Mouse (Mus musculus) urinary bladder, postnatal 10 days (tissue): ENCODE results near the gene Prkar1b.
A peak's percentile ranks its signal among the peaks of the same experiment; 100 is the strongest.

Source experiments
- DNase-seq: peaks from one replicate; pipeline ENCODE4 v3.0.0; 2022; ENCODE audit warnings: low spot score

Prkar1b gene

GRCm38 (mm10) chr5:139149681-139150602, at the start of gene Prkar1b, which contains the start of gene Dnaaf5:
Gene Prkar1b (minus strand): TSS chr5:139150001.
Gene Dnaaf5 (plus strand): TSS chr5:139150223.
- DNase-seq, result peak; percentile 89

- no peak for DNase-seq
Measured at GRCm38 (mm10) chr5:139199636-139199994, 49.8 kb upstream of the Prkar1b start.

GRCm38 (mm10) chr5:139198779-139199178, 49.0 kb upstream of the Prkar1b start:
- DNase-seq, result no peak

DNA sequence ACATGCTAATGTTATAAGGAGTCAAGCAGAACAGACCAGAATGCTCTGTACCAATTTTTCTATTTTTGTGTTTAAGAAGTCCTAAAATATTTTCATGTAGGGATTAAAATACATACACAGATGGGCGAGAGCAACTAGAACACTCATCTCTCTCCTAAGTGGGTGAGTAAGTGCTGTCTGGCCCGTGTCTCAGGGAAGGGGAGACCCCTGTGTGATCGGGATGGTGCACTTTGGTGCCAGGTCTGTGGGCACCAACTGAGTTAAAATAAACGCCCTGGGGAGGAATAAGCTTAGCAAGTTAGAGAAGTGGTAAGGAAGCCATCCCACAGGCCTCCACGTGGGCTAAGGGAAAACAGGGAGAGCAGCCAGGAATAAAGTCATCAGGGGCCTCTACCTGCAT, 41.2 kb upstream of the Prkar1b start:
- DNase-seq, result no peak

- no peak for DNase-seq
Measured at GRCm38 (mm10) chr5:139189726-139190125, 39.9 kb upstream of the Prkar1b start.

DNA sequence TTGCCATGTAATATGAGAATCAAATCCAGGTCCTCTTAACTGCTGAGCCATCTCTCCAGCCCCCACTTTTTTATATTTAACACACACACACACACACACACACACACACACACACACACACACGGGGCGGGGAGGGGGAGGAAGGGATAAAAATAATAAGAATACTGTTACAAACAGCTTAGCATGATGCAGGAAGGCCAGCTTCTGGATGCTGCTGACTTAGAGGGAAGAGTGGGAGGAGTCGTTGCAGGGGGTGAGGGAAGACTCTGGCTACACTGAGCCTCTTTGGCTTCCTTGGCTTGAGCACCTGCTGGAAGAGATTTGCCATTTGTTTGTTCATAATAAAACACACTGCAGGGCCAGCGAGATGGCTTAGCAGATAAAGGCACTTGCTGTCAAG, 35.1 kb upstream of the Prkar1b start:
- DNase-seq, result no peak

GRCm38 (mm10) chr5:139183601-139184000, 33.8 kb upstream of the Prkar1b start:
- DNase-seq, result no peak

GRCm38 (mm10) chr5:139183131-139183530, 33.3 kb upstream of the Prkar1b start:
- DNase-seq, result no peak

GRCm38 (mm10) chr5:139178895-139179631, 29.3 kb upstream of the Prkar1b start:
- DNase-seq, result peak; percentile 38

GRCm38 (mm10) chr5:139174556-139175547, 25.1 kb upstream of the Prkar1b start:
- no peak for DNase-seq

DNA sequence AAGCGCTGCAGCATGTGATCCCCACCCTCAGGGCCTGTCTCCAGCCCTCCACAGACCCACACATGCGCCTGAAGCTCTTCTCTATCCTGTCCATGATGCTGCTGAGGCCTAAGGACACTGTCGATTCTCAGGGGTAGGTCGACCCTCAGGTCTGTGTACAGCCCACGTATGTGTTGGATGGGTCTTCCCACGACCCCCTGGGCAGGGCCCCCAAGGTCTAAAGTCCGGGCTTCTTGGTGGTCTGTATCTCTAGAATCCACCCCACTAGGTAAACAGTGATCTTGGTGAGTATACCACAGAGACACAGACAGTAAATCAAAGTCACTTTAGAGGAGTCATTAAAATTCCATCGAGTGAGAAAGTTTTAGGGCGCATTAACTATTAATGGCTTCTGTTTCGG, 24.3 kb upstream of the Prkar1b start:
- DNase-seq, result no peak

GRCm38 (mm10) chr5:139171929-139172328, 22.1 kb upstream of the Prkar1b start:
- no peak for DNase-seq

DNA sequence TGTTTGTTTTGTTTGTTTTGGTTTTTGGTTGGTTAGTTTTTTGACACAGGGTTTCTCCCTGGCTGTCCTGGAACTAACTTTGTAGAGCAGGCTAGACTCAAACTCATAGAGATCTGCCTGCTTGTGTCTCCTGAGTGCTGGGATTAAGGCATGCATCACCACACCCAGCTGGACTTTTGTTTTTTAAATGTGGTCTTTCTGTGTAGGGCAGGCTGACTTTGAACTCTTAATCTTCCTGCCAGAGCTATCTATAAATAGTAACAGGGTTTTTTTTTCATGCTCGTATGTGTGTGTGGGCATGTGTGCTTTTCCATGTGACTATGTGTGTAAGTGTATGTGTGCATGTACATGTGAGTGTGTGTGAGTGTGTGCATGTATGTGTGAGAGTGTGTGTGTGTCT, 17.7 kb upstream of the Prkar1b start:
- no peak for DNase-seq

DNA sequence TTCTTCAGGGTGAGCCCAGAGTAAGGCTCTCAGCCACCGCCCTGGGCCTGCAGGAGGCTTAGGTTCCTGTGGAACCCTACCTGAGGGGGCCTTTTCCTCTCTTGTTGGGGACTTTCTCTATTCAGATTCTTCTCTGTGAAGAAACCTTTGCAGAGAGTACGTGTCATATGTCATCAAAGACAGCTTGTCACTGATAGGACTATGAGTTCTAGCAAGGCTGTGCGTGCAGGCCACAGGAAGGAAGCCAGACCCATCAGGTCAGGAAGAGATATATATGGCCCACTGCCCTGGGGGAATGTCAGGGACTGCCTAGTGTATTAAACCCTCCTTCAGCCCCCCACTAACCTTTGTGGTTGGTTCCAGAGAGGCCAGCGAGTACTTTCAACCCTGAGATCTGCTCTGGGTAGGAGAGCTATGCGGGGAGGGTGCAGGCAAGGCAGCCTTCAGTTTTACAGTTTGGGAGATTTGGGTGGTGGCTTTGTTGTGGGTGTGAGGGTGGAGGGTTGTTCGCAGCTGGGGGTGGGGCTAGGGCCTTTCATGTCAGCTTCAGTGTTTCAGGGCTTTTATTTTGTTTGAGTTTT, 17.1 kb upstream of the Prkar1b start:
- DNase-seq, result no peak

- DNase-seq, result no peak
Measured at GRCm38 (mm10) chr5:139161632-139162031, 11.8 kb upstream of the Prkar1b start.

DNA sequence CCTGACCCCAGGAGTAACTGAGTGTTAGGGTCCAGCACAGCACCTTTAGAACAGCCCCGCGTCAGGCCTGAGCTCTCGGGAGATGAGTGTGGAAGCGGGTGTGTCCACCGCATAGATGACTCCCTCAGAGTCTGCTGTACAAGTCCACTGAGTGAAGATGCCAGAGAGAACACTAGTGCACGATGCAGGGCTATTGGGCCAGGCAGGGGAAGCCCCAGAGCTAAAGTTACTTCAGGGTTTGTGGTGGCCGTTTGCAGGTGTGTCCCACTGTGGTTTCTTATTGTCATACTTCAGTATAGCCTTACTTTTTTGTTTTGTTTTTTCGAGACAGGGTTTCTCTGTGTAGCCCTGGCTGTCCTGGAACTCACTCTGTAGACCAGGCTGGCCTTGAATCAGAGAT, 11.1 kb upstream of the Prkar1b start:
- DNase-seq, result no peak

GRCm38 (mm10) chr5:139150603-139151031, 816 bp upstream of the Prkar1b start:
- DNase-seq, result no peak

DNA sequence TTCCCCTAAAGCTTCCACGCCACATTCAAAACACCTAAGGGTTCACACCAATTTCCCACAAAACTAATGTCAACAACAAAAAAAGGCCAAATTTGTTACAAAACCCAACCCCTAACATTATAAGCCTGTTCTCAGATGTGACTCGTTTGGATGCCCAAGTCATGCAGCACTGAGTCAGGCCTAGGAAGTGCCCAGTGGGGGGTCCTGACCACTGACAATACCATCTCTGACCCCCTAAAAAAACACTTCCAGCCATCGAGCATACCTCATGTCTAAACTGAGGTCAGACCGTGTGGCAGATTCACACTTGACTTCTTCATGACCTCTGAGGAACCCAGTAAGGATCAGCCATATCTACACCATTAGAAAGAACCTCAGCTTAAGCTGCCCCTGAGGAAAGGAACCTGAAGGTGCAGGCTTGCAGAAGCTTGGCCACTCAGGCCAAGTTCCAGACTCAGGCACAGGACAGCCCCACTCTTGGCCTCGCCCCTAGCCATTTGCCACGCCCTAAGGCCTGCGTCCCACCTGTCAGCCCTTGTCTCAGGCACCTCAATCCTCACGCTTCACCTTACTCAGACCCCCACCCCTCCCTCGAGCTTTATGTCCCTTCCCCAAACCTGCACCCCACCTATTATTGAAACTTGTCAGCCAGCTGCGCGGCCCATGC, 662 bp downstream of the Prkar1b start:
- DNase-seq, result no peak

GRCm38 (mm10) chr5:139147178-139148078, 2.4 kb downstream of the Prkar1b start:
- DNase-seq, result no peak
